Mouse (Mus musculus): Measurements from ENCODE around the gene Kmt5b. TPM values are rescaled to one million over a fixed set of nuclear protein-coding genes. Genes with fewer than 3 reads are reported as not detected.

Gene Kmt5b
- total RNA-seq, 4 experiments from 2014 or later: 46.7 to 80.0 (median 62.7) TPM

Other genes with a start within 250 kb of the Kmt5b start
- 100 to 1,000 TPM in 3 of 4 experiments, 10 to 100 TPM in 1; 85.3 to 110 (median 106) TPM for gene Ppp6r3, start 191.7 kb upstream of the Kmt5b start, total RNA-seq (2022)
- 100 to 1,000 TPM in 3 of 4 experiments, 10 to 100 TPM in 1; 99.3 to 161 (median 120) TPM for gene Lrp5, start 80.9 kb upstream of the Kmt5b start, total RNA-seq (2022)
- gene 1810055G02Rik, start 59.1 kb upstream of the Kmt5b start, total RNA-seq (2022): 10 to 100 TPM; 29.1 to 42.7 (median 32.1) TPM
- 100 to 1,000 TPM in 1 of 4 experiments, 10 to 100 TPM in 3; 69.8 to 329 (median 93.5) TPM for gene Chka, start 84.4 kb downstream of the Kmt5b start, total RNA-seq (2022)
- gene Tcirg1, start 139.7 kb downstream of the Kmt5b start, total RNA-seq (2022): 100 to 1,000 TPM in 2 of 4 experiments, 10 to 100 TPM in 2; 55.6 to 133 (median 95.0) TPM
- 100 to 1,000 TPM; 241 to 358 (median 291) TPM for gene Ndufs8, start 145.4 kb downstream of the Kmt5b start, total RNA-seq (2022)
- 100 to 1,000 TPM in 2 of 4 experiments, 10 to 100 TPM in 2; 35.5 to 262 (median 145) TPM for gene Aldh3b1, start 162.4 kb downstream of the Kmt5b start, total RNA-seq (2022)
- gene Unc93b1, start 167.8 kb downstream of the Kmt5b start, total RNA-seq (2022): 10 to 100 TPM; 69.4 to 85.5 (median 71.5) TPM
- 1 to 10 TPM in 2 of 4 experiments, under 1 TPM in 2; 0.11 to 1.5 (median 0.88) TPM for gene Aldh3b3, start 191.2 kb downstream of the Kmt5b start, total RNA-seq (2022)
- 10 to 100 TPM in 2 of 4 experiments, 1 to 10 TPM in 2; 4.5 to 15.8 (median 9.7) TPM for gene Aldh3b2, start 204.9 kb downstream of the Kmt5b start, total RNA-seq (2022)
- 10 to 100 TPM; 17.9 to 37.7 (median 23.4) TPM for gene Acy3, start 219.1 kb downstream of the Kmt5b start, total RNA-seq (2022)
- not detected for gene Tbx10, start 225.3 kb downstream of the Kmt5b start, total RNA-seq (2022)
- 10 to 100 TPM; 22.8 to 27.3 (median 24.7) TPM for gene Nudt8, start 233.2 kb downstream of the Kmt5b start, total RNA-seq (2022)
- 1 to 10 TPM in 3 of 4 experiments, under 1 TPM in 1; 0.61 to 1.7 (median 1.3) TPM for gene Gm49405, start 233.2 kb downstream of the Kmt5b start, total RNA-seq (2022)
- gene Doc2g, start 235.9 kb downstream of the Kmt5b start, total RNA-seq (2022): 1 to 10 TPM; 1.5 to 2.5 (median 1.7) TPM
- gene Ndufv1, start 245.4 kb downstream of the Kmt5b start, total RNA-seq (2022): 100 to 1,000 TPM; 235 to 340 (median 280) TPM

Measured in adrenal gland, adult 8-10 months (tissue).